Mouse (Mus musculus) urinary bladder, postnatal 4 days (tissue): ENCODE measurements around the gene Slc25a3.

Experiments
- DNase-seq, 2 experiments: peaks; one replicate each; pipeline ENCODE4 v3.0.0; 2021 to 2022; ENCODE audit warnings: low spot score in 2 of 2

Gene Slc25a3

GRCm38 (mm10) chr10:91094251-91095104 is 29.4 kb downstream of the Slc25a3 start:
- DNase-seq = no peak

- DNase-seq = no peak
Measured at GRCm38 (mm10) chr10:91092812-91093211, 31.0 kb downstream of the Slc25a3 start.

GRCm38 (mm10) chr10:91083393-91083927 is 40.4 kb downstream of the Slc25a3 start:
- no peak for DNase-seq

GRCm38 (mm10) chr10:91082550-91083392 is 41.1 kb downstream of the Slc25a3 start, which contains the start of the genes Apaf1 and Ikbip:
TSS of gene Apaf1 (minus strand) at chr10:91082770.
TSS of gene Ikbip (plus strand) at chr10:91082940.
- peak; percentile 99 to 100 for DNase-seq

- no peak for DNase-seq
Measured at GRCm38 (mm10) chr10:91081959-91082507, 41.8 kb downstream of the Slc25a3 start.

GRCm38 (mm10) chr10:91080540-91080939 is 43.3 kb downstream of the Slc25a3 start:
- DNase-seq = no peak

- DNase-seq = no peak
Measured at GRCm38 (mm10) chr10:91076667-91077066, 47.2 kb downstream of the Slc25a3 start.

GRCm38 (mm10) chr10:91073345-91073744 is 50.5 kb downstream of the Slc25a3 start:
- no peak for DNase-seq

- DNase-seq = no peak
Measured at GRCm38 (mm10) chr10:91071768-91072167, 52.1 kb downstream of the Slc25a3 start.
